Mouse (Mus musculus) liver, postnatal 0 days (tissue): ENCODE data around the gene Armh1.
"Not testable (repeated sequence)": the region's sequence is repeated elsewhere in the genome, so short reads cannot be mapped to it uniquely, and the experiment has no call there.

Experiments
- CTCF ChIP-seq: sonication (generic); IDR thresholded peaks from 2 replicates; pipeline ENCODE4 v1.5.1; 2016; ENCODE audit warnings: antibody characterized with exemption, low read depth
- EP300 ChIP-seq: IDR thresholded peaks from 2 replicates; pipeline ENCODE4 v1.6.1; 2016; ENCODE audit warnings: antibody characterized with exemption, low read depth, mild to moderate bottlenecking

GRCm38 (mm10) chr4:117182759-117183096, 69.2 kb downstream of the Armh1 start:
- not testable (repeated sequence) for TF ChIP-seq CTCF, EP300
